Mouse (Mus musculus): ENCODE measurements around the gene Sirt2. TPM values are rescaled to one million over a fixed set of nuclear protein-coding genes. Genes with fewer than 3 reads are reported as not detected.

Sirt2 gene
- polyA plus RNA-seq, 1 experiment from 2014 or later = 76.8 TPM

DNA sequence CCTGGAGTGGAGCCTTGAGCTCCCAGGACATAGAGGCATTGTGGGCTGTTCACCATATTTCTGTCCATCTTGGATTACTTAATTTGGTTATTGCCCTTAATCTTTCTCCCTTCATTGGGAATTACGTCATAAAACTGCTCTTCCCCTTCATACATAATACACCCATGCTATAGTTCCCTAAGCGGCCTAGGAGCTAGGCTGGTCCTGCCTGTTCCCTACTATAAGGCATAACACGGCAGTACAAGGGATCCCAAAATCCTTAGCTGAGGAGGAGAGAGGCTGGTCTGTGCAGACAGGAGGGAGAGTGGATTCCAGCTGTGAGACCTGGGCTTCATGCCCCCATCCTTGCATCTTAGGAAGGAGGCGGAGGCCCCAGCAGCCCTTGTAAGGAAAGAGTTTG, 51.4 kb downstream of the Sirt2 start:
- ATAC-seq = no peak
- H3K9ac ChIP-seq (ENCODE audit: low read depth, low read length) = no peak overlapping the region
- no peak for TF ChIP-seq CTCF (IDR thresholded peaks at IDR 0.05; ENCODE audit: low read depth)
- no peak overlapping the region for H3K4me2 ChIP-seq (replicated peaks; ENCODE audit: low read depth)
- peak overlapping the region; percentile 57 for H3K27ac ChIP-seq (ENCODE audit: low read depth, low read length)
- no peaks in the 10 kb centered on the region for H3K27me3 ChIP-seq (replicated peaks; ENCODE audit: control insufficient read depth, insufficient read depth, low read length)
- H3K9me3 ChIP-seq (ENCODE audit: control insufficient read depth) = no peaks in the 10 kb centered on the region
- no peak overlapping the region for H3K4me3 ChIP-seq (ENCODE audit: low read depth, low read length)
- H3K4me1 ChIP-seq (replicated peaks; ENCODE audit: control insufficient read depth, insufficient read depth, low read length) = peaks cover 5% of the 10 kb centered on the region; the same call in 1 of the 2 replicates
- 64% methylated on average over 4 of the region's 4 CpGs for WGBS
- peaks cover 95% of the 10 kb centered on the region for H3K36me3 ChIP-seq (ENCODE audit: control insufficient read depth, insufficient read depth)

DNA sequence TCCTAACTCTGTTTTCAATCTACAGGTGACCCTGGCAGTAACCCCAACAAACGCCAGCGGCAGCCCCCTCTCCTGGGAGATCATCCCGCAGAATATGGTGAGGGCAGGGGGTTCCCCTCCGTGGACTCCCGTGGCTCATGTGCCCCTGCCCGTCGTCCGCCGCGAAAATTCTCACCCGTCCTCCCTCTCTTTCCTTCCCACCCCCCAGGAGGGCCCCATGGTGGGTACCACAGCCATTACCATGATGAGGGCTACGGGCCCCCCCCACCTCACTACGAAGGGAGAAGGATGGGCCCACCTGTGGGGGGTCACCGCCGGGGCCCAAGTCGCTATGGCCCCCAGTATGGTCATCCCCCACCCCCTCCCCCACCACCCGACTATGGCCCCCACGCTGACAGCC, 51.9 kb downstream of the Sirt2 start:
- H3K4me2 ChIP-seq (replicated peaks; ENCODE audit: low read depth) = no peak overlapping the region
- H3K27ac ChIP-seq (ENCODE audit: low read depth, low read length) = peak overlapping the region; percentile 57; the same call in 1 of the 2 replicates
- no peak for ATAC-seq
- no peaks in the 10 kb centered on the region for H3K27me3 ChIP-seq (replicated peaks; ENCODE audit: control insufficient read depth, insufficient read depth, low read length)
- H3K4me1 ChIP-seq (replicated peaks; ENCODE audit: control insufficient read depth, insufficient read depth, low read length) = peaks cover 2% of the 10 kb centered on the region; the same call in 1 of the 2 replicates
- H3K9me3 ChIP-seq (ENCODE audit: control insufficient read depth) = no peaks in the 10 kb centered on the region
- peaks cover 92% of the 10 kb centered on the region for H3K36me3 ChIP-seq (ENCODE audit: control insufficient read depth, insufficient read depth)
- H3K4me3 ChIP-seq (ENCODE audit: low read depth, low read length) = no peak overlapping the region
- no peak for TF ChIP-seq CTCF (IDR thresholded peaks at IDR 0.05; ENCODE audit: low read depth)
- no peak overlapping the region for H3K9ac ChIP-seq (ENCODE audit: low read depth, low read length)
- WGBS = 85% methylated on average over 18 of the region's 18 CpGs

DNA sequence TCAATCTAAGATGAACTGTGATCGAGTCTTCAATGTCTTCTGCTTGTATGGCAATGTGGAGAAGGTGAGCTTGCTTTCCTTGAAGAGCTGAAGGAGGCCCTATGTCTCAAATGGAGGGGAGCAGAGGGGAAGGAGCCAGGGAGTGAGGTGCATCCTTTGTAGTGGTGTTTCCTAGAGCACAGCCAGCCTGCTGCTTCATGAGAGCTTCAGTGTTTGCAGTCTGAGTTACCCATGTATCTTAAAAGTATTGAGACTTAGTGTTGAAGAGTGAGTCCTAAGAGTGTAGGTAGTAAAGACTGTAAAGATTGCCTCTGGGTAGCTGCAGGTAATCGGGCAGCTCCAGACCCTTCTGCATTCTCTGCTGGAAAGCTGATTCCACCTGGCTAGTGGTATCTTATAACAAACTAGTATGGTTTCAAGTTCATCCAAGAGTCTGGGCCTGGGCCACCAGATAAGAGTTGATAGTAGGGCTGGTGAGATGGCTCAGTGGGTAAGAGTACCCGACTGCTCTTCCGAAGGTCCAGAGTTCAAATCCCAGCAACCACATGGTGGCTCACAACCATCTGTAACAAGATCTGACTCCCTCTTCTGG, 52.4 kb downstream of the Sirt2 start:
- Histone ChIP-seq H3K36me3 (ENCODE audit: control insufficient read depth, insufficient read depth) (peaks cover 87% of the 10 kb centered on the region), H3K9me3 (ENCODE audit: control insufficient read depth) (no peaks in the 10 kb centered on the region), H3K9ac (ENCODE audit: low read depth, low read length) (no peak overlapping the region), H3K4me2 (replicated peaks; ENCODE audit: low read depth) (no peak overlapping the region), H3K4me3 (ENCODE audit: low read depth, low read length) (no peak overlapping the region), H3K27ac (ENCODE audit: low read depth, low read length) (peak overlapping the region; percentile 50; the same call in 1 of the 2 replicates), H3K27me3 (replicated peaks; ENCODE audit: control insufficient read depth, insufficient read depth, low read length) (no peaks in the 10 kb centered on the region), H3K4me1 (replicated peaks; ENCODE audit: control insufficient read depth, insufficient read depth, low read length) (no peaks in the 10 kb centered on the region)
- ATAC-seq = no peak
- no peak for TF ChIP-seq CTCF (IDR thresholded peaks at IDR 0.05; ENCODE audit: low read depth)
- 55% methylated on average over 4 of the region's 4 CpGs for WGBS

DNA sequence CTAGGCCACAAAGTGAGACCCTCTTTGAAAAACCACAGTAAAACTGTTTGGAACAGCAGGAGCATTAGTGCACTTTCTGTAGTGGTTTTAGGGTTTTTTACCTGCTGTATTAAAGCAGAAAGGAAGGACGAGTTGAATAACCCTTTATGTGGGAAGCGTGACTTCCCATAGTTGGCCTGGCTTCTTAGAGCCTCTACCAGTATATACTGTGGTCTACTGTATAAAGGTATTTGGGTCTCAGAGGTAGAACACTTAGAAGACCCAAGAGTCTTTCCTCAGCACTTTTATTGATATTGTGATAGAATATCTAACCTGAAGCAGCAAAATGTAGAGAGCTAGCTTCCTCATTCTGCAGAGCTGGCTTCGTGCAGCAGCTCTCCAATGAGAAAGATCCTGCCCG, 53.0 kb downstream of the Sirt2 start:
- Histone ChIP-seq H3K4me2 (replicated peaks; ENCODE audit: low read depth) (no peak overlapping the region), H3K36me3 (ENCODE audit: control insufficient read depth, insufficient read depth) (peaks cover 81% of the 10 kb centered on the region), H3K4me1 (replicated peaks; ENCODE audit: control insufficient read depth, insufficient read depth, low read length) (no peaks in the 10 kb centered on the region), H3K9ac (ENCODE audit: low read depth, low read length) (no peak overlapping the region), H3K27ac (ENCODE audit: low read depth, low read length) (no peak overlapping the region), H3K9me3 (ENCODE audit: control insufficient read depth) (no peaks in the 10 kb centered on the region), H3K27me3 (replicated peaks; ENCODE audit: control insufficient read depth, insufficient read depth, low read length) (no peaks in the 10 kb centered on the region), H3K4me3 (ENCODE audit: low read depth, low read length) (no peak overlapping the region)
- TF ChIP-seq CTCF (IDR thresholded peaks at IDR 0.05; ENCODE audit: low read depth) = no peak
- ATAC-seq = no peak
- WGBS = 72% methylated on average over 4 of the region's 4 CpGs

DNA sequence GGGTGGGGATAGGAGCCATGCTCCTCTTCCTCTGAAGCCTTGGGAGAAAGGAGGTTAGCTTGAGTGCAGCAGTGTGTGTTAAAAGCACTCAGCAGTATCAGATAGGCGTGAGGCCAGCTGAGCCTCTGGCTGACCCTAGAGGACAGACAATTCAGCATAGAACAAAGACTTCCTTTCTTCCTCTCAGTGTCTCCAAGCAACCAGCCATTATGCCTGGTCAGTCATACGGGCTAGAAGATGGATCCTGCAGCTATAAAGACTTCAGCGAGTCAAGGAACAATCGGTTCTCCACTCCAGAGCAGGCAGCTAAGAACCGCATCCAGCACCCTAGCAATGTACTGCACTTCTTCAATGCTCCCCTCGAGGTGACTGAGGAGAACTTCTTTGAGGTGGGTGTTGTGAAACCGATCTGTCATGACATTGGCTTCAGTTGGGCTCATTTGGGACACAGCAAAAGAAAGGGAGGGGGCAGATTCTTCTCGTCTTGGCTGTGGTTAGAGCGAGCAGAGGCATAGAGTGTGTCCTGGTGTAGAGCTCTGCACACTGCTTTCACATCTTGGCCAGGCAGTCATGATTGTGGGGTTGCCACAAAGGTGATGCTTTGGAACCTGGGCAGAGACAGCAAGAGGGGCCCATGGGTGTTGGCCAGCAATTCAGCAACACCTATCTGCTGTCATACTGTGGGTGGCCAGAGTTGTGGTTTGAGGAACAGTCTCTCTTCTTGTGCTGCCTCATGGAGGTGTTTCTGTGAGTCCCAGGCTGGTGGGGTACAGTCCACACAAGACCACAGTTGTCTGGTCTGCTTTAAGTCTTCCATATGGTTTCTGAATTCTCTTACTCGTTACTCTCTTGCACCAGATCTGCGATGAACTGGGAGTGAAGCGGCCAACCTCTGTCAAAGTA, 54.1 kb downstream of the Sirt2 start:
- no peak for TF ChIP-seq CTCF (IDR thresholded peaks at IDR 0.05; ENCODE audit: low read depth)
- H3K36me3 ChIP-seq (ENCODE audit: control insufficient read depth, insufficient read depth) = peaks cover 72% of the 10 kb centered on the region
- H3K9ac ChIP-seq (ENCODE audit: low read depth, low read length) = no peak overlapping the region
- 63% methylated on average over 12 of the region's 12 CpGs for WGBS
- H3K4me2 ChIP-seq (replicated peaks; ENCODE audit: low read depth) = no peak overlapping the region
- ATAC-seq = no peak
- peak overlapping the region; percentile 58 for H3K27ac ChIP-seq (ENCODE audit: low read depth, low read length)
- H3K27me3 ChIP-seq (replicated peaks; ENCODE audit: control insufficient read depth, insufficient read depth, low read length) = no peaks in the 10 kb centered on the region
- no peak overlapping the region for H3K4me3 ChIP-seq (ENCODE audit: low read depth, low read length)
- no peaks in the 10 kb centered on the region for H3K4me1 ChIP-seq (replicated peaks; ENCODE audit: control insufficient read depth, insufficient read depth, low read length)
- no peaks in the 10 kb centered on the region for H3K9me3 ChIP-seq (ENCODE audit: control insufficient read depth)

DNA sequence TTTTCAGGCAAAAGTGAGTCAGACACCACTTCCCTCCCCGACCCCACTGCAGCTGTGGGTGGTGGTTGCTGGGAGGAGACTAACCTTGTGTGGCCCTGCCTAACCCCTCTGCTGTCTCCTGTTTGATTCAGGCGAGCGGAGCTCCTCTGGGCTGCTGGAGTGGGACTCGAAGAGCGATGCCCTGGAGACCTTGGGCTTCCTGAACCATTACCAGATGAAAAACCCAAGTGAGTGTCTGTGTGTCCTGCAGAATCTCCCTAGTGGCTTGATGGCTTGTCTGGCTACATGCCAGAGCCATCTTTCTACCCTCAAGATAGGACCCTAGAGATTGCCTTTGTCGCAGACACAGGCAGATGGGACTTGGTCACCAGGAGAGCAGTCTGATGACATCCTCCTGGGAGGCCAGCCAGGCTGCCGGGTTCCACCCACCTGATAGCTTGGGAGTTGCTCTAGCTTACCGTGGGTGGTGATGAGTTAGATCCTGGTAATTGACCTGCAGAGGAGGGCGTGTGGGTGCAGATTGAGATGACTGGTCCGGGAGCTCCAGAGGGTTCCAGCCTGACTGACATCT, 54.8 kb downstream of the Sirt2 start:
- Histone ChIP-seq H3K27me3 (replicated peaks; ENCODE audit: control insufficient read depth, insufficient read depth, low read length) (no peaks in the 10 kb centered on the region), H3K4me3 (ENCODE audit: low read depth, low read length) (no peak overlapping the region), H3K9ac (ENCODE audit: low read depth, low read length) (no peak overlapping the region), H3K27ac (ENCODE audit: low read depth, low read length) (peak overlapping the region; percentile 58), H3K36me3 (ENCODE audit: control insufficient read depth, insufficient read depth) (peaks cover 67% of the 10 kb centered on the region), H3K9me3 (ENCODE audit: control insufficient read depth) (no peaks in the 10 kb centered on the region), H3K4me1 (replicated peaks; ENCODE audit: control insufficient read depth, insufficient read depth, low read length) (no peaks in the 10 kb centered on the region), H3K4me2 (replicated peaks; ENCODE audit: low read depth) (no peak overlapping the region)
- ATAC-seq = no peak
- TF ChIP-seq CTCF (IDR thresholded peaks at IDR 0.05; ENCODE audit: low read depth) = no peak
- 53% methylated on average over 10 of the region's 10 CpGs for WGBS
